Mouse (Mus musculus): Measurements from ENCODE around the gene Slc38a10.

GRCm38 (mm10) chr11:120164471-120165261, 13.5 kb upstream of the Slc38a10 start:
- TF ChIP-seq MAFK (IDR thresholded peaks at IDR 0.05; ENCODE audit: borderline replicate concordance, low read depth, low read length) (no peak), GATA1 (IDR thresholded peaks at IDR 0.05; ENCODE audit: low read depth, low read length) (no peak), JUND (IDR thresholded peaks at IDR 0.05; ENCODE audit: low read depth, low read length) (no peak), BHLHE40 (IDR thresholded peaks at IDR 0.05; ENCODE audit: borderline replicate concordance, low read depth, low read length) (no peak), SMC3 (IDR thresholded peaks at IDR 0.05; ENCODE audit: low read depth, low read length) (no peak), CTCF (IDR thresholded peaks at IDR 0.05 in 2 of 3, conservative IDR thresholded peaks at IDR 0.05 in 1 of 3; ENCODE audit: control insufficient read depth in 1 of 3, insufficient read depth in 1 of 3, low read depth in 2 of 3, low read length in 3 of 3, poor library complexity in 1 of 3, severe bottlenecking in 1 of 3) (no peak), POLR2A (IDR thresholded peaks at IDR 0.05; ENCODE audit: control insufficient read depth in 1 of 2, insufficient read depth in 1 of 2, low read depth in 1 of 2, low read length in 2 of 2, poor library complexity in 1 of 2) (no peak)

All from MEL (cell line).